Mouse (Mus musculus) embryonic fibroblast, embryonic 13.5 days (primary cell): Measurements from ENCODE around the gene Ccdc17. TPM values are rescaled to one million over a fixed set of nuclear protein-coding genes. Genes with fewer than 3 reads are reported as not detected.

Experiments used
- H3K27ac ChIP-seq: 2 replicates; pipeline ENCODE4 v1.5.1; 2012; ENCODE audit warnings: low read length, control low read depth, inconsistent platforms; ENCODE audit not compliant: insufficient read depth
- H3K4me1 ChIP-seq: 2 replicates; pipeline ENCODE4 v1.6.1; 2011; ENCODE audit warnings: low read length; ENCODE audit not compliant: control insufficient read depth, insufficient read depth
- H3K4me3 ChIP-seq: 2 replicates; pipeline ENCODE4 v1.5.1; 2011; ENCODE audit warnings: mild to moderate bottlenecking, control low read depth, low read length; ENCODE audit not compliant: insufficient read depth
- CTCF ChIP-seq: IDR thresholded peaks from 2 replicates; pipeline ENCODE4 v1.5.1; 2011; ENCODE audit warnings: mild to moderate bottlenecking, control low read depth, low read length, moderate library complexity, borderline replicate concordance; ENCODE audit not compliant: insufficient read depth
- POLR2A ChIP-seq: IDR thresholded peaks from 2 replicates; pipeline ENCODE4 v1.6.1; 2011; ENCODE audit warnings: low read depth, mild to moderate bottlenecking, control low read depth, low read length, moderate library complexity
- polyA plus RNA-seq: library from polyadenylated mRNA; stranded (reverse); fragments of >200 nt; gene quantifications from 2 replicates; pipeline ENCODE4 v1.2.4, GENCODE M21; 2011; ENCODE audit warnings: low read depth; ENCODE audit not compliant: missing spikeins, insufficient read length

Ccdc17 gene
- polyA plus RNA-seq, 1 experiment = 2.6 TPM

GRCm38 (mm10) chr4:116596978-116597881, 776 bp downstream of the Ccdc17 start:
- Histone ChIP-seq H3K27ac (peak overlapping the region; percentile 8), H3K4me1 (peaks cover 4% of the 10 kb centered on the region), H3K4me3 (peak overlapping the region; percentile 76)
- TF ChIP-seq POLR2A = peak; percentile 67
- TF ChIP-seq CTCF = no peak

GRCm38 (mm10) chr4:116612621-116613020, 16.2 kb downstream of the Ccdc17 start:
- TF ChIP-seq POLR2A = no peak
- TF ChIP-seq CTCF = no peak
- H3K4me3 ChIP-seq = no peak overlapping the region
- no peaks in the 10 kb centered on the region for H3K4me1 ChIP-seq
- no peak overlapping the region for H3K27ac ChIP-seq

GRCm38 (mm10) chr4:116615237-116615636, 18.8 kb downstream of the Ccdc17 start:
- Histone ChIP-seq H3K27ac (no peak overlapping the region), H3K4me3 (no peak overlapping the region), H3K4me1 (no peaks in the 10 kb centered on the region)
- TF ChIP-seq CTCF = no peak
- no peak for TF ChIP-seq POLR2A

- TF ChIP-seq CTCF = no peak
- TF ChIP-seq POLR2A = no peak
- Histone ChIP-seq H3K4me3 (no peak overlapping the region), H3K4me1 (no peaks in the 10 kb centered on the region), H3K27ac (no peak overlapping the region)
Measured at GRCm38 (mm10) chr4:116624831-116625230, 28.4 kb downstream of the Ccdc17 start.

- Histone ChIP-seq H3K27ac (peak overlapping the region; percentile 59; the same call in 1 of the 2 replicates), H3K4me1 (no peaks in the 10 kb centered on the region), H3K4me3 (peak overlapping the region; percentile 85)
- TF ChIP-seq POLR2A (no peak), CTCF (no peak)
Measured at GRCm38 (mm10) chr4:116626658-116627358, 30.4 kb downstream of the Ccdc17 start.

GRCm38 (mm10) chr4:116627359-116627716, 30.9 kb downstream of the Ccdc17 start:
- TF ChIP-seq POLR2A (peak; percentile 98), CTCF (no peak)

GRCm38 (mm10) chr4:116627722-116628662, 31.5 kb downstream of the Ccdc17 start, which contains the start of gene Nasp:
Gene Nasp (minus strand): TSS chr4:116627941.
- Histone ChIP-seq H3K4me3 (peak within 1 kb of the TSS; percentile 85), H3K27ac (peak within 1 kb of the TSS; percentile 59; the same call in 1 of the 2 replicates), H3K4me1 (no peaks in the 10 kb centered on the region)
- TF ChIP-seq CTCF = no peak
- no peak for TF ChIP-seq POLR2A

More at GRCm38 (mm10) chr4:116627359-116627716, 30.9 kb downstream of the Ccdc17 start:
- H3K4me1 ChIP-seq = no peaks in the 10 kb centered on the region
- peak overlapping the region; percentile 59; the same call in 1 of the 2 replicates for H3K27ac ChIP-seq
- H3K4me3 ChIP-seq = peak overlapping the region; percentile 85

GRCm38 (mm10) chr4:116635197-116635596, 38.7 kb downstream of the Ccdc17 start:
- Histone ChIP-seq H3K27ac (no peak overlapping the region), H3K4me3 (no peak overlapping the region), H3K4me1 (no peaks in the 10 kb centered on the region)
- no peak for TF ChIP-seq POLR2A
- no peak for TF ChIP-seq CTCF

GRCm38 (mm10) chr4:116638821-116639220, 42.4 kb downstream of the Ccdc17 start:
- H3K27ac ChIP-seq = no peak overlapping the region
- H3K4me3 ChIP-seq = no peak overlapping the region
- TF ChIP-seq POLR2A (no peak), CTCF (no peak)
- H3K4me1 ChIP-seq = no peaks in the 10 kb centered on the region
